Mouse (Mus musculus) spleen, adult 2 months (tissue): ENCODE measurements around the gene Cyp4f18.

Experiments used
- CTCF ChIP-seq: fragments of 200-500 bp; IDR thresholded peaks from 2 replicates; pipeline ENCODE4 v1.5.1; 2011; ENCODE audit warnings: mild to moderate bottlenecking, inconsistent platforms; ENCODE audit not compliant: insufficient read depth, insufficient read length, insufficient replicate concordance; ENCODE audit errors: extremely low read depth
- POLR2A ChIP-seq: fragments of 200-500 bp; IDR thresholded peaks from 2 replicates; pipeline ENCODE4 v1.6.1; 2011; ENCODE audit warnings: low read depth, low read length, inconsistent platforms

GRCm38 (mm10) chr8:71988867-71989599 is 20.4 kb downstream of the Cyp4f18 start:
- TF ChIP-seq POLR2A (no peak), CTCF (no peak)
